Mouse (Mus musculus) heart, postnatal 0 days (tissue): ENCODE data around the gene Gm42791.

Experiments
- CTCF ChIP-seq: IDR thresholded peaks from 2 replicates; pipeline ENCODE4 v1.5.1; 2016; ENCODE audit warnings: antibody characterized with exemption, control low read depth, low read depth
- EP300 ChIP-seq: IDR thresholded peaks from 2 replicates; pipeline ENCODE4 v1.6.1; 2016; ENCODE audit warnings: antibody characterized with exemption, low read depth

GRCm38 (mm10) chr5:148909402-148909801, 85.5 kb downstream of the Gm42791 start:
- peak; percentile 70 for TF ChIP-seq CTCF
- no peak for TF ChIP-seq EP300
